Mouse (Mus musculus) CH12.LX (cell line): ENCODE data around the gene Brd4. TPM values are rescaled to one million over a fixed set of nuclear protein-coding genes. Genes with fewer than 3 reads are reported as not detected.

ENCODE experiments used
- DNase-seq: peaks from one replicate; pipeline ENCODE4 v3.0.0-alpha.2; 2013; ENCODE audit errors: extremely low read depth
- H3K27ac ChIP-seq: 2 replicates; pipeline ENCODE4 v1.5.1; 2012; ENCODE audit warnings: low read depth, mild to moderate bottlenecking, control low read depth, moderate library complexity; ENCODE audit not compliant: insufficient read depth
- H3K27me3 ChIP-seq: replicated peaks from 2 replicates; pipeline ENCODE3; 2012; ENCODE audit warnings: inconsistent platforms
- H3K36me3 ChIP-seq, 2 experiments: replicated peaks in 1 of 2; 2 replicates each; pipeline versions ENCODE3 to v1.6.1; 2012; ENCODE audit warnings: inconsistent platforms in 1 of 2, low read length in 1 of 2, mild to moderate bottlenecking in 1 of 2, mixed read lengths in 1 of 2, moderate library complexity in 1 of 2; ENCODE audit not compliant: control insufficient read depth in 1 of 2, insufficient read depth in 1 of 2
- H3K4me1 ChIP-seq, 2 experiments: 2 replicates each; pipeline ENCODE4 v1.6.1; 2012; ENCODE audit warnings: inconsistent platforms in 1 of 2, moderate library complexity in 1 of 2; ENCODE audit not compliant: insufficient read depth in 2 of 2, control insufficient read depth in 1 of 2
- H3K4me2 ChIP-seq: 2 replicates; pipeline ENCODE4 v1.6.1; 2012; ENCODE audit warnings: low read depth, mild to moderate bottlenecking, control low read depth; ENCODE audit not compliant: poor library complexity, insufficient read depth, severe bottlenecking
- H3K4me3 ChIP-seq, 3 experiments: fragments of 150-350 bp in 1 of 3; sonication (generic) in 1 of 3; replicated peaks in 1 of 3; 2 replicates each; pipeline versions ENCODE3 to v1.5.1; 2011 to 2012; ENCODE audit warnings: low read depth in 2 of 3, low read length in 2 of 3, mild to moderate bottlenecking in 2 of 3, moderate library complexity in 2 of 3, control low read depth in 1 of 3, improper control_type of control experiment in 1 of 3, inconsistent platforms in 1 of 3, mixed read lengths in 1 of 3; ENCODE audit not compliant: poor library complexity in 1 of 3
- H3K79me2 ChIP-seq: replicated peaks from 2 replicates; pipeline ENCODE4 v1.6.1; 2012; ENCODE audit warnings: mild to moderate bottlenecking, moderate library complexity; ENCODE audit not compliant: control insufficient read depth, poor library complexity, insufficient read depth, severe bottlenecking; ENCODE audit errors: extremely low read depth
- H3K9ac ChIP-seq: 2 replicates; pipeline ENCODE4 v1.6.1; 2012; ENCODE audit warnings: low read depth, mild to moderate bottlenecking, control low read depth, moderate library complexity; ENCODE audit not compliant: insufficient read depth
- H3K9me3 ChIP-seq: replicated peaks from 2 replicates; pipeline ENCODE3; 2012; ENCODE audit warnings: low read length, inconsistent platforms, mixed read lengths
- BHLHE40 ChIP-seq: IDR thresholded peaks from 2 replicates; pipeline ENCODE4 v1.6.1; 2011; ENCODE audit warnings: mild to moderate bottlenecking, low read depth, low read length, improper control_type of control experiment
- CHD1 ChIP-seq: IDR thresholded peaks from 2 replicates; pipeline ENCODE4 v1.6.1; 2012; ENCODE audit warnings: low read depth, low read length, improper control_type of control experiment, inconsistent platforms
- E2F4 ChIP-seq: IDR thresholded peaks from 2 replicates; pipeline ENCODE4 v1.6.1; 2011; ENCODE audit warnings: low read depth, low read length, improper control_type of control experiment; ENCODE audit not compliant: insufficient replicate concordance
- ELF1 ChIP-seq: IDR thresholded peaks from 2 replicates; pipeline ENCODE4 v1.6.1; 2014; ENCODE audit warnings: low read depth, mild to moderate bottlenecking, inconsistent platforms, low read length, improper control_type of control experiment
- EP300 ChIP-seq: IDR thresholded peaks from 2 replicates; pipeline ENCODE4 v1.6.1; 2011; ENCODE audit warnings: low read length, improper control_type of control experiment
- HCFC1 ChIP-seq: IDR thresholded peaks from 2 replicates; pipeline ENCODE4 v1.6.1; 2012; ENCODE audit warnings: low read depth, mild to moderate bottlenecking, inconsistent platforms, low read length, improper control_type of control experiment
- JUND ChIP-seq: conservative IDR thresholded peaks from 2 replicates; pipeline ENCODE4 v1.6.1; 2011; ENCODE audit warnings: low read depth, low read length, improper control_type of control experiment
- MAFK ChIP-seq: IDR thresholded peaks from 2 replicates; pipeline ENCODE4 v1.6.1; 2011; ENCODE audit warnings: low read length, improper control_type of control experiment; ENCODE audit not compliant: insufficient replicate concordance
- MAZ ChIP-seq: IDR thresholded peaks from 2 replicates; pipeline ENCODE4 v1.6.1; 2012; ENCODE audit warnings: low read depth, mild to moderate bottlenecking, inconsistent platforms, low read length, improper control_type of control experiment, moderate library complexity
- MEF2A ChIP-seq: IDR thresholded peaks from 2 replicates; pipeline ENCODE4 v1.6.1; 2014; ENCODE audit warnings: low read depth, mild to moderate bottlenecking, inconsistent platforms, low read length, improper control_type of control experiment, borderline replicate concordance
- MXI1 ChIP-seq: IDR thresholded peaks from 2 replicates; pipeline ENCODE4 v1.6.1; 2011; ENCODE audit warnings: mild to moderate bottlenecking, low read depth, low read length, improper control_type of control experiment
- MYC ChIP-seq: IDR thresholded peaks from 2 replicates; pipeline ENCODE4 v1.6.1; 2011; ENCODE audit warnings: low read depth, mild to moderate bottlenecking, improper control_type of control experiment, low read length
- NELFE ChIP-seq: IDR thresholded peaks from 2 replicates; pipeline ENCODE4 v1.6.1; 2011; ENCODE audit warnings: low read depth, low read length, improper control_type of control experiment
- NRF1 ChIP-seq: IDR thresholded peaks from 2 replicates; pipeline ENCODE4 v1.6.1; 2014; ENCODE audit warnings: low read depth, mild to moderate bottlenecking, inconsistent platforms, low read length, improper control_type of control experiment, moderate library complexity
- PAX5 ChIP-seq: IDR thresholded peaks from 2 replicates; pipeline ENCODE4 v1.6.1; 2012; ENCODE audit warnings: low read length, inconsistent platforms, mixed read lengths
- POLR2AphosphoS2 ChIP-seq: IDR thresholded peaks from 2 replicates; pipeline ENCODE4 v1.6.1; 2011; ENCODE audit warnings: low read depth, low read length, improper control_type of control experiment
- RCOR1 ChIP-seq: conservative IDR thresholded peaks from 2 replicates; pipeline ENCODE4 v1.6.1; 2012; ENCODE audit warnings: low read depth, mild to moderate bottlenecking, inconsistent platforms, low read length, improper control_type of control experiment
- SIN3A ChIP-seq: IDR thresholded peaks from 2 replicates; pipeline ENCODE4 v1.6.1; 2012; ENCODE audit warnings: low read length, improper control_type of control experiment, inconsistent platforms
- UBTF ChIP-seq: IDR thresholded peaks from 2 replicates; pipeline ENCODE4 v1.6.1; 2012; ENCODE audit warnings: low read depth, mild to moderate bottlenecking, inconsistent platforms, low read length, improper control_type of control experiment, moderate library complexity
- USF1 ChIP-seq: IDR thresholded peaks from 2 replicates; pipeline ENCODE4 v1.6.1; 2014; ENCODE audit warnings: low read depth, mild to moderate bottlenecking, inconsistent platforms, low read length, improper control_type of control experiment
- USF2 ChIP-seq: conservative IDR thresholded peaks from 2 replicates; pipeline ENCODE4 v1.6.1; 2011; ENCODE audit warnings: low read depth, low read length, improper control_type of control experiment
- ZC3H11A ChIP-seq: IDR thresholded peaks from 2 replicates; pipeline ENCODE4 v1.6.1; 2012; ENCODE audit warnings: low read depth, mild to moderate bottlenecking, inconsistent platforms, low read length, improper control_type of control experiment
- ZKSCAN1 ChIP-seq: IDR thresholded peaks from 2 replicates; pipeline ENCODE4 v1.6.1; 2012; ENCODE audit warnings: low read depth, inconsistent platforms, low read length, improper control_type of control experiment, borderline replicate concordance
- ZMIZ1 ChIP-seq: IDR thresholded peaks from 2 replicates; pipeline ENCODE4 v1.6.1; 2012; ENCODE audit warnings: low read depth, mild to moderate bottlenecking, inconsistent platforms, low read length, improper control_type of control experiment
- ZNF384 ChIP-seq: IDR thresholded peaks from 2 replicates; pipeline ENCODE4 v1.6.1; 2012; ENCODE audit warnings: low read depth, low read length, improper control_type of control experiment, inconsistent platforms
- dilution Hi-C: fragments of 300-500 bp; cut with MboI; formaldehyde crosslinking; loops from 2 replicates; pipeline ENCODE4 v1.14.3; 2020; ENCODE audit warnings: low sequenced_read_pairs; ENCODE audit not compliant: extremely low pct_unique_long_range_greater_than_20kb, extremely low pct_ligation_motif_present
- in situ Hi-C: fragments of 300-500 bp; cut with MboI; formaldehyde crosslinking; loops from 3 replicates; pipeline ENCODE4 v1.14.3; 2019; ENCODE audit warnings: low sequenced_read_pairs, low pct_ligation_motif_present, low pct_unique_long_range_greater_than_20kb, mixed read lengths
- polyA plus RNA-seq: library from polyadenylated mRNA; unstranded; fragments of >175 nt; gene quantifications from 2 replicates; pipeline ENCODE4 v1.2.1, GENCODE M21; 2012; ENCODE audit warnings: low read depth; ENCODE audit not compliant: insufficient read length
- total RNA-seq, 2 experiments: library from RNA; depleted of rRNA; stranded (reverse); fragments of 300-350 nt in 1 of 2; fragments of >200 nt in 1 of 2; gene quantifications; 2 replicates each; pipeline ENCODE4 v1.2.3; 2012 to 2014

The Brd4 gene
- total and polyA plus RNA-seq, 3 experiments = 6.3 to 68.5 (median 19.1) TPM

- H3K4me2 ChIP-seq = no peak overlapping the region
- H3K79me2 ChIP-seq = peaks cover 94% of the 10 kb centered on the region
- no peaks in the 10 kb centered on the region for H3K27me3 ChIP-seq
- H3K4me1 ChIP-seq = peaks cover 6 to 51% of the 10 kb centered on the region in 2 experiments; a peak in 2 of 4 replicates
- in situ Hi-C loops (no loop called here), dilution Hi-C loops (no loop called here)
- TF ChIP-seq ZMIZ1 (no peak), ZC3H11A (no peak), CHD1 (no peak), MYC (no peak), MEF2A (no peak), NELFE (no peak), E2F4 (no peak), RCOR1 (no peak), BHLHE40 (no peak), ZKSCAN1 (no peak), POLR2AphosphoS2 (no peak), MAZ (no peak), USF2 (no peak), ZNF384 (no peak)
- no peak overlapping the region for H3K27ac ChIP-seq
- H3K9me3 ChIP-seq = no peaks in the 10 kb centered on the region
- H3K9ac ChIP-seq = no peak overlapping the region
- no peak overlapping the region for H3K4me3 ChIP-seq
- DNase-seq = no peak
- peaks cover 2 to 42% of the 10 kb centered on the region in 2 experiments for H3K36me3 ChIP-seq
Measured at GRCm38 (mm10) chr17:32275568-32275967, 9.0 kb downstream of the Brd4 start.

- H3K36me3 ChIP-seq = peaks cover 2 to 48% of the 10 kb centered on the region in 2 experiments
- dilution Hi-C loops (no loop called here), in situ Hi-C loops (no loop called here)
- no peak overlapping the region for H3K4me3 ChIP-seq
- TF ChIP-seq CHD1 (no peak), UBTF (no peak)
- no peak overlapping the region for H3K4me2 ChIP-seq
- peaks cover 91% of the 10 kb centered on the region for H3K79me2 ChIP-seq
- DNase-seq = no peak
- no peak overlapping the region for H3K9ac ChIP-seq
- H3K9me3 ChIP-seq = no peaks in the 10 kb centered on the region
- H3K4me1 ChIP-seq = peaks cover 0 to 39% of the 10 kb centered on the region in 2 experiments; a peak in 2 of 4 replicates
- H3K27me3 ChIP-seq = no peaks in the 10 kb centered on the region
- H3K27ac ChIP-seq = no peak overlapping the region
Measured at GRCm38 (mm10) chr17:32269151-32269550, 15.4 kb downstream of the Brd4 start.

- Histone ChIP-seq H3K4me3 (no peak overlapping the region), H3K9ac (no peak overlapping the region), H3K4me2 (no peak overlapping the region), H3K36me3 (peaks cover 2 to 48% of the 10 kb centered on the region in 2 experiments), H3K27me3 (no peaks in the 10 kb centered on the region), H3K4me1 (peaks cover 0 to 36% of the 10 kb centered on the region in 2 experiments; a peak in 2 of 4 replicates), H3K9me3 (no peaks in the 10 kb centered on the region), H3K27ac (no peak overlapping the region)
- in situ Hi-C loops = no loop called here
- dilution Hi-C loops = no loop called here
- no peak for DNase-seq
- no peak for TF ChIP-seq USF1
- no peak for TF ChIP-seq JUND
- TF ChIP-seq UBTF = no peak
- no peak for TF ChIP-seq E2F4
- no peak for TF ChIP-seq MAFK
- no peak for TF ChIP-seq ELF1
- TF ChIP-seq HCFC1 = no peak
- no peak for TF ChIP-seq NRF1
- no peak for TF ChIP-seq PAX5
- no peak for TF ChIP-seq ZC3H11A
- TF ChIP-seq ZNF384 = no peak
- TF ChIP-seq MEF2A = no peak
- TF ChIP-seq CHD1 = no peak
- no peak for TF ChIP-seq SIN3A
- TF ChIP-seq MXI1 = no peak
- no peak for TF ChIP-seq MYC
- no peak for TF ChIP-seq EP300
- TF ChIP-seq, all 38 proteins: peak for 0
- peaks cover 91% of the 10 kb centered on the region for H3K79me2 ChIP-seq
Measured at GRCm38 (mm10) chr17:32268540-32268960, 16.0 kb downstream of the Brd4 start.
